Mouse (Mus musculus) liver, embryonic 14.5 days (tissue): ENCODE results near the gene Ppp2r1b.

Experiments
- CTCF ChIP-seq: IDR thresholded peaks from 2 replicates; pipeline ENCODE4 v1.5.1; 2016; ENCODE audit warnings: antibody characterized with exemption, low read depth, control low read depth
- EP300 ChIP-seq: IDR thresholded peaks from 2 replicates; pipeline ENCODE4 v1.6.1; 2016; ENCODE audit warnings: antibody characterized with exemption, low read depth

GRCm38 (mm10) chr9:50867015-50867414 is 21.9 kb downstream of the Ppp2r1b start:
- TF ChIP-seq CTCF (no peak), EP300 (no peak)
